Mouse (Mus musculus) MEL (cell line): ENCODE measurements around the gene Nop10. TPM values are rescaled to one million over a fixed set of nuclear protein-coding genes. Genes with fewer than 3 reads are reported as not detected.
A peak's percentile ranks its signal among the peaks of the same experiment; 100 is the strongest.

ENCODE experiments used
- DNase-seq: peaks from one replicate; pipeline ENCODE4 v3.0.0; 2011; ENCODE audit warnings: low read depth, low spot score
- H3K27ac ChIP-seq: 2 replicates; pipeline ENCODE4 v1.5.1; 2012; ENCODE audit warnings: low read depth, mild to moderate bottlenecking, control low read depth, low read length, moderate library complexity; ENCODE audit not compliant: control insufficient read depth
- H3K27me3 ChIP-seq, 2 experiments: fragments of 150-350 bp in 1 of 2; sonication (generic) in 1 of 2; 2 replicates each; pipeline ENCODE4 v1.6.1; 2012; ENCODE audit warnings: low read length in 2 of 2, mild to moderate bottlenecking in 2 of 2, improper control_type of control experiment in 1 of 2, moderate library complexity in 1 of 2; ENCODE audit not compliant: insufficient read depth in 2 of 2, control insufficient read depth in 1 of 2
- H3K36me3 ChIP-seq, 2 experiments: 2 replicates each; pipeline ENCODE4 v1.6.1; 2012 to 2014; ENCODE audit warnings: low read length in 2 of 2, improper control_type of control experiment in 1 of 2, inconsistent platforms in 1 of 2, mild to moderate bottlenecking in 1 of 2; ENCODE audit not compliant: insufficient read depth in 2 of 2, control insufficient read depth in 1 of 2
- H3K4me1 ChIP-seq, 2 experiments: fragments of 150-350 bp in 1 of 2; sonication (generic) in 1 of 2; 2 replicates each; pipeline ENCODE4 v1.6.1; 2012; ENCODE audit warnings: low read length in 2 of 2, improper control_type of control experiment in 1 of 2, mild to moderate bottlenecking in 1 of 2; ENCODE audit not compliant: insufficient read depth in 2 of 2, control insufficient read depth in 1 of 2
- H3K4me3 ChIP-seq, 2 experiments: fragments of 150-350 bp in 1 of 2; sonication (generic) in 1 of 2; 2 replicates each; pipeline ENCODE4 v1.5.1; 2012; ENCODE audit warnings: low read depth in 2 of 2, low read length in 2 of 2, mild to moderate bottlenecking in 2 of 2, moderate library complexity in 2 of 2, control low read depth in 1 of 2, improper control_type of control experiment in 1 of 2; ENCODE audit not compliant: control insufficient read depth in 1 of 2, insufficient read depth in 1 of 2
- H3K79me2 ChIP-seq: 2 replicates; pipeline ENCODE4 v1.6.1; 2012; ENCODE audit warnings: mild to moderate bottlenecking, low read length, moderate library complexity; ENCODE audit not compliant: control insufficient read depth, poor library complexity, insufficient read depth
- H3K9ac ChIP-seq: 2 replicates; pipeline ENCODE4 v1.6.1; 2012; ENCODE audit warnings: low read depth, mild to moderate bottlenecking, control low read depth, low read length, moderate library complexity; ENCODE audit not compliant: control insufficient read depth, poor library complexity, severe bottlenecking
- H3K9me3 ChIP-seq: fragments of 150-350 bp; sonication (generic); replicated peaks from 2 replicates; pipeline ENCODE4 v1.6.1; 2012; ENCODE audit warnings: mild to moderate bottlenecking, low read length, improper control_type of control experiment, moderate library complexity; ENCODE audit not compliant: insufficient read depth
- BHLHE40 ChIP-seq: IDR thresholded peaks from 2 replicates; pipeline ENCODE4 v1.6.1; 2012; ENCODE audit warnings: low read depth, mild to moderate bottlenecking, inconsistent platforms, low read length, improper control_type of control experiment, borderline replicate concordance
- CHD1 ChIP-seq: IDR thresholded peaks from 2 replicates; pipeline ENCODE4 v1.6.1; 2012; ENCODE audit warnings: low read depth, mild to moderate bottlenecking, inconsistent platforms, low read length, improper control_type of control experiment
- CHD2 ChIP-seq: IDR thresholded peaks from 2 replicates; pipeline ENCODE4 v1.6.1; 2011; ENCODE audit warnings: low read length, improper control_type of control experiment
- E2F4 ChIP-seq: IDR thresholded peaks from 2 replicates; pipeline ENCODE4 v1.6.1; 2011; ENCODE audit warnings: low read depth, low read length, improper control_type of control experiment, borderline replicate concordance
- ELF1 ChIP-seq: IDR thresholded peaks from 2 replicates; pipeline ENCODE4 v1.6.1; 2014; ENCODE audit warnings: low read depth, mild to moderate bottlenecking, inconsistent platforms, low read length, improper control_type of control experiment, moderate library complexity
- GATA1 ChIP-seq: IDR thresholded peaks from 2 replicates; pipeline ENCODE4 v1.6.1; 2011; ENCODE audit warnings: low read depth, low read length, improper control_type of control experiment
- HCFC1 ChIP-seq: IDR thresholded peaks from 2 replicates; pipeline ENCODE4 v1.6.1; 2012; ENCODE audit warnings: low read depth, mild to moderate bottlenecking, inconsistent platforms, low read length, improper control_type of control experiment, moderate library complexity
- KAT2A ChIP-seq: conservative IDR thresholded peaks from 2 replicates; pipeline ENCODE4 v1.6.1; 2012; ENCODE audit warnings: low read depth, low read length, improper control_type of control experiment, inconsistent platforms
- MAFK ChIP-seq: IDR thresholded peaks from 2 replicates; pipeline ENCODE4 v1.6.1; 2011; ENCODE audit warnings: low read depth, mild to moderate bottlenecking, low read length, improper control_type of control experiment, borderline replicate concordance
- MEF2A ChIP-seq: IDR thresholded peaks from 2 replicates; pipeline ENCODE4 v1.6.1; 2014; ENCODE audit warnings: low read depth, mild to moderate bottlenecking, inconsistent platforms, low read length, improper control_type of control experiment; ENCODE audit not compliant: poor library complexity, insufficient replicate concordance, severe bottlenecking; ENCODE audit errors: extremely low read depth
- MXI1 ChIP-seq: IDR thresholded peaks from 2 replicates; pipeline ENCODE4 v1.6.1; 2011; ENCODE audit warnings: mild to moderate bottlenecking, low read depth, low read length, improper control_type of control experiment
- MYB ChIP-seq: IDR thresholded peaks from 2 replicates; pipeline ENCODE4 v1.6.1; 2011; ENCODE audit warnings: mild to moderate bottlenecking, low read depth, low read length, improper control_type of control experiment
- NRF1 ChIP-seq: IDR thresholded peaks from 2 replicates; pipeline ENCODE4 v1.6.1; 2014; ENCODE audit warnings: low read depth, mild to moderate bottlenecking, inconsistent platforms, low read length, improper control_type of control experiment, moderate library complexity; ENCODE audit not compliant: poor library complexity, insufficient read depth, severe bottlenecking
- POLR2AphosphoS2 ChIP-seq: IDR thresholded peaks from 2 replicates; pipeline ENCODE4 v1.6.1; 2011; ENCODE audit warnings: low read length, improper control_type of control experiment
- RAD21 ChIP-seq: IDR thresholded peaks from 2 replicates; pipeline ENCODE4 v1.6.1; 2011; ENCODE audit warnings: mild to moderate bottlenecking, low read depth, low read length, improper control_type of control experiment
- RCOR1 ChIP-seq: IDR thresholded peaks from 2 replicates; pipeline ENCODE4 v1.6.1; 2012; ENCODE audit warnings: low read depth, mild to moderate bottlenecking, inconsistent platforms, low read length, improper control_type of control experiment
- TBP ChIP-seq: IDR thresholded peaks from 2 replicates; pipeline ENCODE4 v1.8.0; 2011; ENCODE audit warnings: low read depth, low read length, improper control_type of control experiment
- UBTF ChIP-seq: IDR thresholded peaks from 2 replicates; pipeline ENCODE4 v1.6.1; 2012; ENCODE audit warnings: low read depth, mild to moderate bottlenecking, inconsistent platforms, low read length, improper control_type of control experiment, moderate library complexity, borderline replicate concordance; ENCODE audit not compliant: insufficient read depth
- USF1 ChIP-seq: IDR thresholded peaks from 2 replicates; pipeline ENCODE4 v1.6.1; 2014; ENCODE audit warnings: low read depth, mild to moderate bottlenecking, inconsistent platforms, low read length, improper control_type of control experiment, moderate library complexity
- USF2 ChIP-seq, 2 experiments: IDR thresholded peaks; 2 replicates each; pipeline ENCODE4 v1.6.1; 2011 to 2012; ENCODE audit warnings: improper control_type of control experiment in 2 of 2, low read length in 2 of 2, borderline replicate concordance in 1 of 2, inconsistent platforms in 1 of 2, low read depth in 1 of 2, mild to moderate bottlenecking in 1 of 2; ENCODE audit not compliant: insufficient read depth in 1 of 2
- ZC3H11A ChIP-seq: IDR thresholded peaks from 2 replicates; pipeline ENCODE4 v1.6.1; 2012; ENCODE audit warnings: low read depth, mild to moderate bottlenecking, inconsistent platforms, low read length, improper control_type of control experiment
- ZKSCAN1 ChIP-seq: IDR thresholded peaks from 2 replicates; pipeline ENCODE4 v1.6.1; 2012; ENCODE audit warnings: low read depth, mild to moderate bottlenecking, inconsistent platforms, low read length, improper control_type of control experiment, moderate library complexity
- polyA plus RNA-seq, 2 experiments: library from polyadenylated mRNA; stranded (reverse) in 1 of 2; unstranded in 1 of 2; fragments of >175 nt in 1 of 2; fragments of >200 nt in 1 of 2; gene quantifications; 2 replicates each; pipeline versions ENCODE4 v1.2.1 to v1.2.4; 2012; ENCODE audit warnings: low replicate concordance in 2 of 2, low read depth in 1 of 2; ENCODE audit not compliant: insufficient read length in 2 of 2, insufficient read depth in 1 of 2, missing spikeins in 1 of 2
- total RNA-seq: library from RNA; depleted of rRNA; stranded (reverse); fragments of 300-350 nt; gene quantifications from 2 replicates; pipeline ENCODE4 v1.2.3, GENCODE M21; 2012

Nop10 gene
- total and polyA plus RNA-seq, 3 experiments: 253 to 275 TPM; not detected in 1

DNA sequence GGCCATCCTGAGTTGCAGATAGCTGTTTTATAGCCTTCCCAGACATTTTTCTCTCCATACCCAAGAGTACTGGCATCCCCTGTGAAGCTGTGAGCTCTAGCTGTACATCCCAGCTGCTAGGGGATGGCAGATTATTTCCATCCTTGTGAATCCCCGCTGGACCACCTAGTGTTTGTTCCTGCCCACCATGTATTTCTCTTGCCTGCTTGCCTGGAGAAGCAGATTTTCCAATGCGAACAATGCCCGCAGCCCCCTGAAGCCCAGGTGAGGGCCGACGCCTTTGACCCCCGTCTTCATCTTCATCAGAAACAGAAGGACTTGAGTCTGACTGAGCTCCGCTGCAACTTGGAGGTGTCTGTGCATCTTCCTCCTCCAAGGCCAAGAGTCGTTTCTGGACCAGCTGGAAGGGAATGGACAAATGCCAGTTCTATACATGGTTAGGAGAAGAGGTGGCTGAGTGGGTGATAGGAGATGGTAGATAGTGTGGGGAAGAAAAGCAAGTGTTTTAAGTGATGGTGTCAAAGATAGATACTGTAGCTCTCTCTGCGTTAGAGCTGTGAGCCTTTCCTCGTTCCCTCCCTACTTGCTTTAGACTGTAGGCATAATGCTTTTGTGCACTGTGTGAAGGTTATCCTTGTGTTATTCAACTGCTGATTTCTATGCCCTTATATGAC, 11.8 kb upstream of the Nop10 start:
- DNase-seq: no peak
- no peaks in the 10 kb centered on the region for H3K9me3 ChIP-seq
- no peak overlapping the region for H3K27ac ChIP-seq
- no peak overlapping the region for H3K9ac ChIP-seq
- no peaks in the 10 kb centered on the region for H3K79me2 ChIP-seq
- no peaks in the 10 kb centered on the region for H3K36me3 ChIP-seq
- no peak overlapping the region for H3K4me3 ChIP-seq
- H3K27me3 ChIP-seq: 0 out of 4 replicates have a peak, but pooled peaks cover 0 to 1% of the 10 kb centered on the region in 2 experiments
- no peaks in the 10 kb centered on the region for H3K4me1 ChIP-seq
- TF ChIP-seq KAT2A (no peak), TBP (no peak), GATA1 (no peak), UBTF (no peak), CHD2 (no peak), MAFK (no peak), USF1 (no peak), ZC3H11A (no peak), ZKSCAN1 (no peak), ELF1 (no peak), NRF1 (no peak), MXI1 (no peak), RCOR1 (no peak), BHLHE40 (no peak), RAD21 (no peak), MYB (no peak), USF2 (IDR thresholded peaks at IDR 0.05; ENCODE audit: borderline replicate concordance in 1 of 2, insufficient read depth in 1 of 2, low read depth in 1 of 2, low read length in 2 of 2) (no peak)
- TF ChIP-seq, all 39 proteins: peak for 0

GRCm38 (mm10) chr2:112254675-112255515, 6.8 kb upstream of the Nop10 start:
- TF ChIP-seq CHD1: no peak
- TF ChIP-seq BHLHE40: no peak
- TF ChIP-seq KAT2A: no peak
- no peak for TF ChIP-seq E2F4
- no peak for TF ChIP-seq USF2 (IDR thresholded peaks at IDR 0.05; ENCODE audit: borderline replicate concordance in 1 of 2, insufficient read depth in 1 of 2, low read depth in 1 of 2, low read length in 2 of 2)
- no peak for TF ChIP-seq HCFC1
- no peak for TF ChIP-seq TBP
- no peak for TF ChIP-seq MEF2A
- no peak for TF ChIP-seq POLR2AphosphoS2

More at GRCm38 (mm10) chr2:112254675-112255515, 6.8 kb upstream of the Nop10 start:
- 0 out of 4 replicates have a peak, but pooled peaks cover 0 to 2% of the 10 kb centered on the region in 2 experiments for H3K4me1 ChIP-seq
- no peak overlapping the region for H3K9ac ChIP-seq
- no peaks in the 10 kb centered on the region for H3K79me2 ChIP-seq
- H3K27me3 ChIP-seq: 0 out of 4 replicates have a peak, but pooled peaks cover 0 to 1% of the 10 kb centered on the region in 2 experiments
- H3K36me3 ChIP-seq: no peaks in the 10 kb centered on the region; a peak in 1 of 4 replicates
- no peak overlapping the region for H3K27ac ChIP-seq
- H3K4me3 ChIP-seq: no peak overlapping the region
- no peaks in the 10 kb centered on the region for H3K9me3 ChIP-seq
- peak; percentile 35 for DNase-seq
